Mouse (Mus musculus) liver, postnatal 0 days (tissue): ENCODE measurements around the gene Akr1d1.

Experiments
- CTCF ChIP-seq: sonication (generic); IDR thresholded peaks from 2 replicates; pipeline ENCODE4 v1.5.1; 2016; ENCODE audit warnings: antibody characterized with exemption, low read depth
- EP300 ChIP-seq: IDR thresholded peaks from 2 replicates; pipeline ENCODE4 v1.6.1; 2016; ENCODE audit warnings: antibody characterized with exemption, low read depth, mild to moderate bottlenecking

- TF ChIP-seq CTCF (no peak), EP300 (no peak)
Observed at GRCm38 (mm10) chr6:37598033-37598432, 68.1 kb downstream of the Akr1d1 start.
